Mouse (Mus musculus) intestine, embryonic 15.5 days (tissue): ENCODE results near the gene Acsl5. TPM values are rescaled to one million over a fixed set of nuclear protein-coding genes. Genes with fewer than 3 reads are reported as not detected.

ENCODE experiments used
- ATAC-seq: fragments of 200-750 bp; cut with Nextera tagmentation; 2 replicates; pipeline ENCODE4 v1.8.0; 2017; ENCODE audit warnings: moderate TSS enrichment, moderate library complexity
- H3K27ac ChIP-seq: fragments of 300-500 bp; sonication (generic); 2 replicates; pipeline ENCODE4 v1.5.1; 2015; ENCODE audit warnings: mild to moderate bottlenecking, inconsistent platforms
- H3K27me3 ChIP-seq: fragments of 300-500 bp; sonication (generic); replicated peaks from 2 replicates; pipeline ENCODE4 v1.6.1; 2015; ENCODE audit warnings: inconsistent platforms
- H3K36me3 ChIP-seq: fragments of 300-500 bp; sonication (generic); 2 replicates; pipeline ENCODE4 v1.6.1; 2015; ENCODE audit warnings: inconsistent platforms
- H3K4me1 ChIP-seq: fragments of 300-500 bp; sonication (generic); replicated peaks from 2 replicates; pipeline ENCODE4 v1.6.1; 2015; ENCODE audit warnings: inconsistent platforms
- H3K4me2 ChIP-seq: fragments of 300-500 bp; sonication (generic); replicated peaks from 2 replicates; pipeline ENCODE4 v1.6.1; 2015; ENCODE audit warnings: mild to moderate bottlenecking, inconsistent platforms
- H3K4me3 ChIP-seq: fragments of 300-500 bp; sonication (generic); replicated peaks from 2 replicates; pipeline ENCODE4 v1.5.1; 2015; ENCODE audit warnings: inconsistent platforms
- H3K9ac ChIP-seq: fragments of 300-500 bp; sonication (generic); 2 replicates; pipeline ENCODE4 v1.6.1; 2015; ENCODE audit warnings: inconsistent platforms
- H3K9me3 ChIP-seq: fragments of 300-500 bp; sonication (generic); 2 replicates; pipeline ENCODE4 v1.6.1; 2016; ENCODE audit warnings: inconsistent platforms
- WGBS: fragments of 180-500 bp; shearing (Covaris S2); methylation state at CpG from one replicate; pipeline ENCODE4 v1.1.7; 2015; 5-methylcytosine and 5-hydroxymethylcytosine counted together
- polyA plus RNA-seq: library from polyadenylated mRNA; unstranded; fragments of >200 nt; fragmentation: Nextera tagmentation; extraction: Ambion mirVana; gene quantifications from 2 replicates; pipeline ENCODE4 v1.2.1, GENCODE M21; 2015

The Acsl5 gene
- polyA plus RNA-seq, 1 experiment from 2014 or later: 315 TPM

DNA sequence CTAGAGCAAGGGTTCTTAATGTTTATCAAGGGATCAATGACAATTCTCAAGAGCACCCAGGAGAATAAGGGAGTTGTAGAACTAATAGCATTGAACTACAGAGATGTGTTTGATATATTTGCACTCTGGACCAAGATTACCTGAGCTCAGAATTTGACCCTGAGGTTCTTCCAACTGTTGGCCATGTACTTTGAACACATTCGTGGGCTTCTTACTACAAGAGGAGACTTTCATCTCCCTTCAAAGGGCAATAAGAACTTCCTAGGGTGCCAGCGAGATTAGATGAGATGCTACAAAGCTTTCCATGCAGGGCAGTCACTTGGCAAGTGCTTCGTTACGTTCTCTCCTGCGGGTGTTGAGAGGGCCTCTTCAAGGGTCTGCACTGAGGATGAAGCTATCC is 4.2 kb upstream of the Acsl5 start:
- Histone ChIP-seq H3K9ac (no peak overlapping the region), H3K4me3 (no peak overlapping the region), H3K4me2 (no peak overlapping the region), H3K4me1 (peaks cover 7% of the 10 kb centered on the region), H3K27me3 (no peaks in the 10 kb centered on the region), H3K36me3 (no peaks in the 10 kb centered on the region), H3K9me3 (no peaks in the 10 kb centered on the region), H3K27ac (no peak overlapping the region)
- WGBS: 75% methylated on average over 5 of the region's 5 CpGs
- peak; percentile 26; the same call in 1 of the 2 replicates for ATAC-seq

DNA sequence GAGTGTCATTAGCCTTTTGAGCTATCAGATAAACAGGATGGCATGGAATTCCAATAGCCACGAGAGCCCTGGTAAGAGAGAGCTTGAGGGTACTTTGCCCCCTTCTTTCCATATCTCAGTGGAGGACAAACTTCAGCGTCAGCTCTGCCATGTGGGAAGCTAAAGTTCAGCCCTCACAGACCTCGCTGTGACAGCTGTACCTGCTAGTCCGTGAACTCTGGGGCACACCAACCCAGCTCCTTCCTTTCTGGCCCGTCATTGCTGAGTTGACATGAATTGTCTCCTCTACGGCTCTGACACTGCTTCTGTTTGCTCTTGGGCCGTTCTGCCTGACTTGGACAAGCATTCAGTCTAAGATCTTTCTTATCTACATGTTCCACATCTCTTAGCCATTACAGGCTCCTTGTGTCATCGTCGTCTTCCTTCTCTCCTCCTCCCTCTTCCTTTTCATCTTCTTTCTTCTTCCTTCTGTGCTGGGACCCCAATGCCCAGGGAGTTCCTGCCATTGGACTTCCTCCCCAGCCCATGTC is 3.7 kb upstream of the Acsl5 start:
- no peak overlapping the region; the same call in 1 of the 2 replicates for H3K4me2 ChIP-seq
- no peaks in the 10 kb centered on the region for H3K36me3 ChIP-seq
- H3K9ac ChIP-seq: no peak overlapping the region
- H3K4me3 ChIP-seq: no peak overlapping the region
- ATAC-seq: peak; percentile 76
- H3K27me3 ChIP-seq: no peaks in the 10 kb centered on the region
- H3K9me3 ChIP-seq: no peaks in the 10 kb centered on the region
- 50% methylated on average over 9 of the region's 9 CpGs for WGBS
- H3K27ac ChIP-seq: peak overlapping the region; percentile 32; the same call in 1 of the 2 replicates
- H3K4me1 ChIP-seq: peaks cover 7% of the 10 kb centered on the region

DNA sequence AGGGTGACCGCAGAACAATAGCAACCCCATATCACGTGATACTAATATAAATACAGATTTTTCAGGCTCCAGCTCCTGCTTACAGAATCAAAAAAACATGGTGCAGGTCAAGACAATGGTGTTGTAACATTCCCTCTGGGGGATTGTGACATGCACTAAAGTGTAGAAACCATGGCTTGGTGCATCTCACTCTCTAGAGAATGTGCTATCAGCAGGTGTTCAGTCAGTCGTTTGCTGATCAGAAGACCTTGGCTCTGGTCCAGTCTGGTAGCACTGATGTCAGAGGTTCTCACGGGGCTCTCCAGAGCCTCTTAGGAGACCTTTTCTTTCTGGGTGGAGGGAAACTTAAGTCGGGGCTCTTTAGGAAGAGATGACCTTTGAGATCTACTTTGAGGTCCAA is 1.3 kb upstream of the Acsl5 start:
- Histone ChIP-seq H3K27ac (no peak overlapping the region), H3K4me3 (no peak overlapping the region), H3K27me3 (no peaks in the 10 kb centered on the region), H3K36me3 (no peaks in the 10 kb centered on the region), H3K9me3 (no peaks in the 10 kb centered on the region), H3K4me2 (no peak overlapping the region), H3K9ac (no peak overlapping the region), H3K4me1 (peaks cover 8% of the 10 kb centered on the region; the same call in 1 of the 2 replicates)
- no peak for ATAC-seq
- WGBS: 80% methylated on average over 5 of the region's 5 CpGs

DNA sequence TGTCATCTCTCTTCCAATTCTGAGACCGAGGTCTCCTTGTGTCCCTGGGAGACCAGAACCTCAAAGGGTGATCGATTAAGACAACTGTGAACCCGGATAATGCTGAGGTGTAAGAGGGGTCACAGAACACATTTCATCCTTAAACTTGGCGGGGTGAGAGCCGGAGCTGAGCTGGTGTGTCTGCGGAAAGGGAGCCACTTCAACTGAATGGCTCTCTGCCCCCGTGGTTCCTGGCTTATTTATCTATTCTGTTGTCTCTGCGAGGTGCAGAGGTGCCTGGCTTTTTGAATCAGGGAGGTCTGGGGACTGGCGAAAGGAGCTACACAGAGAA is 1.5 kb downstream of the Acsl5 start:
- ATAC-seq: peak; percentile 1; the same call in 1 of the 2 replicates
- H3K4me3 ChIP-seq: peak overlapping the region; percentile 81
- WGBS: 2% methylated on average over 9 of the region's 9 CpGs
- no peaks in the 10 kb centered on the region for H3K36me3 ChIP-seq
- peaks cover 8% of the 10 kb centered on the region; the same call in 1 of the 2 replicates for H3K4me1 ChIP-seq
- H3K27ac ChIP-seq: peak overlapping the region; percentile 94
- H3K9me3 ChIP-seq: no peaks in the 10 kb centered on the region
- H3K4me2 ChIP-seq: peak overlapping the region; percentile 82
- H3K27me3 ChIP-seq: no peaks in the 10 kb centered on the region
- H3K9ac ChIP-seq: peak overlapping the region; percentile 89

DNA sequence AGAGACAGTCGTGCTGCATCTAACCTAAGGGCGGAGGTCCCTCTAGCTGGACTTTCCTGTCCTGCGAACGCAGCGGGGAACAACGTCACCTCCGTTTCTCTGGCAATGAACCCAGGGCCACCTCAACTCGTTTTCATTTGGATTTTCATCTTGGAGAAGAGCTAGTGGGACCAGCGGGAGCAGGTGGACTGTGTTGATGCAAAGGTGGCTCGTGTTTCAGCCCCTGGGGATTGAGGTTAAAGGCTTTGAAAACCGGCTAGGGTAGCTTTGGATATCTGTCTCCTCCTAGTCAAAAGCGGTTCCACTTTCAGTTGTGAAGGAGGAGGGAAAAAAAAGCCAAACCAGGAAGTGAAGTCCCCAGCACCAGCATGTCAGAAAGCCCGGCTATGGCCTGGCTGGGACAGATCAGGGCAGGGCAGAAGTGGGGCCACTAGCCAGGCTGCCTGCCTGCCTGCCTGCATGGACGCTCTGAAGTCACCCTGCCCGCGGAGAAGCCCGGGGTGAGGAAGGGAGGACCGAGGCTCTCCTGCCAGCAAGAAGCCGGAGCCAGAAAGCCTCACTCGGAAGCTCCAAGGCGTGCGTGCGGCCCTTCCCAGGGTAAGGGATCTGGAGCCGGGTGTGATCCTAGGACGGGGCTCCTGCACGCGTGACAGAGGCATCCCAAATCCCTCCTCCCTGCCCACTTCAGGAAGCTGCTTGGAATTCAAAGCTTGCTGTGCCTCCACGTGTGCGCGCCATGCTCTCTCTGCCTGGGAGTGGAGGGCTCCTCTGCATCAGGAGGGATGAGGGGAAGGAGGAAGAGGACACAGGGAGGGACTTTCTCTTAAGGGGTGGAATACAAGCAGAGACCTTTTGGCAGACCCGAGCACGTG is 2.1 kb downstream of the Acsl5 start:
- H3K4me2 ChIP-seq: peak overlapping the region; percentile 82
- ATAC-seq: peak; percentile 55
- WGBS: under 1% methylated on average over 32 of the region's 32 CpGs

DNA sequence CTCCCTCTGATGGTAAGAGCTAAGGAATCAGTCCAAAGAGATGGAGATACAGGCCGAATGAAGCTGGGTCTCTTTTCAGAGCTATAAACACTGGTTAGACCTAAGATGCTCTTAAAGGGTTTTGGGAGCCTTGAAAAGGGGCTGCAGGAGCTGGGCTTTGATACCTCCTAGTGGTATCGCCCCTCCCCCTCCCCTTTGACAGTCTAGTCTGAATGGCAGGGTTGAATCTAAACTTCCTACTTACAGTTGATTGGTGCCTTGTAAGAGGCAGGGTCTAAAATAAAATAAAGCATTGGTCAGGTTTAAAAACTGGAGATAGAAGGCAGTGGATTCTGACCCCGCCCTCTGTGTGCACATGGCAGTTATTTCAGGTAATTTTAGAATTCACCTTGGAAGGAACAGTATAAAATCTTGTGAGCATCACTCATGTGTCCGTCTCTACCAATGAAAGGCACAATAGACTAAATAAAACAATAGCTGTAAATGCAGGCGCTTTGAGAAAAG is 2.8 kb downstream of the Acsl5 start:
- peak overlapping the region; percentile 94 for H3K27ac ChIP-seq
- H3K4me1 ChIP-seq: peaks cover 8% of the 10 kb centered on the region; the same call in 1 of the 2 replicates
- H3K9ac ChIP-seq: peak overlapping the region; percentile 89
- WGBS: 12% methylated on average over 5 of the region's 5 CpGs
- H3K4me3 ChIP-seq: peak overlapping the region; percentile 81
- no peaks in the 10 kb centered on the region for H3K36me3 ChIP-seq
- H3K4me2 ChIP-seq: peak overlapping the region; percentile 82
- H3K9me3 ChIP-seq: no peaks in the 10 kb centered on the region
- peak; percentile 52 for ATAC-seq
- no peaks in the 10 kb centered on the region for H3K27me3 ChIP-seq

More for the DNA sequence above, 2.1 kb downstream of the Acsl5 start:
- Histone ChIP-seq H3K4me3 (peak overlapping the region; percentile 81), H3K9ac (peak overlapping the region; percentile 89), H3K27ac (peak overlapping the region; percentile 94), H3K9me3 (no peaks in the 10 kb centered on the region), H3K36me3 (no peaks in the 10 kb centered on the region), H3K4me1 (peaks cover 8% of the 10 kb centered on the region; the same call in 1 of the 2 replicates), H3K27me3 (no peaks in the 10 kb centered on the region)

DNA sequence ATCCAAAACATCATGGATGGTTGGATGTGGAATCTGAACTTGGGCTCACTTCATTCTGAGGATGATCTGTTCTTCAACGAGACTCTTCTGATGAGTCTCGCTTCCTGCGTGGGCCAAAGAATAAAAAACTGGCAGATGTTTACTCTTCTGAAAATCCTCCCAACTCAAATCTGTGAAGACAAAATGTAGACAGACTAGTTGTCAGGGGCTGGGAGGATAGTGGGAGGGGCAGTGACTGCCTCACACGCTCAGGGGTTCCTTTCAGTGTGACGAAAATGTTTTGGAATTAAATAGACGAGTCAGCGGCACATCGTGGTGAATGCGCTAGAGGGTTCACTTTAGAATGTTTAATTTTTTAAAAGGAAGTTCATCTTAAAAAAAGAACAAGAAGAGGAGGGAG is 4.4 kb downstream of the Acsl5 start:
- peaks cover 10% of the 10 kb centered on the region; the same call in 1 of the 2 replicates for H3K4me1 ChIP-seq
- no peak for ATAC-seq
- no peak overlapping the region for H3K9ac ChIP-seq
- no peaks in the 10 kb centered on the region for H3K9me3 ChIP-seq
- H3K27ac ChIP-seq: no peak overlapping the region; the same call in 1 of the 2 replicates
- H3K4me3 ChIP-seq: no peak overlapping the region
- H3K4me2 ChIP-seq: peak overlapping the region; percentile 24; the same call in 1 of the 2 replicates
- WGBS: 64% methylated on average over 9 of the region's 9 CpGs
- no peaks in the 10 kb centered on the region for H3K36me3 ChIP-seq
- H3K27me3 ChIP-seq: no peaks in the 10 kb centered on the region

DNA sequence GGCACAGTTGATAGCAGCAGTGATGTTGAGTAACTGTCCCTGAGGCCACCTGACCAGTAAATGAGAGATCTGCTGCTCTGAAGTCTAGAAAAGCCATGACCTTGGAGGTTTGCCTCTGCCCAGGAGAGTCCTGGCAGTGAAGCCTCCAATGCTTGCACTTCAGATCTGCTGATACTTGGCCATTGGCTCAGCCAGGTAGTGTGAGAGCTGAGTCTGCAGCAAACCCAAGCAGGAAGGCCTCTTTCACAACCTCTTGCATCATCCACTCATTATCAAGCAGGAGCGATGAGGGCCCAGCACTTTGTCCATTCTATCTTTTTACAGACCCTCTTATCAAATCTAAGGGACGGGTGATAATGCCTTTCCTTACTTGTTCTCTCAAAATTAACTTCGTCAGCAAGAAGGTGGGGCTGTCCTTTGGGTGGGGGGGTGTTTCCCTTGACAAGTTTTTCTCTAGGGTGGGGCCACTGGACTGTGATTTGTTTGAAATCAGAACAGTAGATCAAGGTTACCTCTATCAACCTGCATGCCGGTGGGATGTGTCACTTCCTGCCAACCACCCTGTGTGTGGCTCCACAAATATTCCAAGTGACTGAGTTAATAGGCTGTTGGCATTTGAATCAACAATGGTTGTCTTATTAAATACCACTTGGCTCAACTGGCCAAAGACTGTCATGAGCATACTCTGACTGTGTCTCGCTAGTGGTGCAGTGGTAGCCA is 6.1 kb downstream of the Acsl5 start:
- 66% methylated on average over 5 of the region's 5 CpGs for WGBS
- peaks cover 10% of the 10 kb centered on the region; the same call in 1 of the 2 replicates for H3K4me1 ChIP-seq
- H3K27ac ChIP-seq: peak overlapping the region; percentile 74
- H3K4me2 ChIP-seq: no peak overlapping the region
- H3K9ac ChIP-seq: no peak overlapping the region
- H3K9me3 ChIP-seq: no peaks in the 10 kb centered on the region
- no peak overlapping the region for H3K4me3 ChIP-seq
- ATAC-seq: peak; percentile 84
- H3K27me3 ChIP-seq: no peaks in the 10 kb centered on the region
- H3K36me3 ChIP-seq: no peaks in the 10 kb centered on the region

DNA sequence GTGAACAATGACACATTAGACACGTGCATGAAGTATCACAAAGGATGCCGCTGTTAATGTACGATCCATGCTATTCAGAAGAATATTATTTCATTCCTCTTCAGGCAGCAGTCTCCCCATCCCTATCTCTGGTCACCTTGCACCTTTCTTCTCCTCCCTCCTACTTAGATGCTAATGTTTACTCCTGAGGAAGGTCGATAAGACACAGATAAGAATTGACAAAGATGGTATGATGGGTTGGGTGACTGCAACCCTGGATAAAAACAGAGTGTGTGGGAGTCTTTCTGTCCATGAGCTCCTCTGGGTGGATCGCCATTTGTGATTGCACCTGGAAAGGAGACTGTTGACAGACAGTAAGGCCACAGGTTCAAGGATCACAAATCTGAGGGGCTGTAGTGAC is 6.8 kb downstream of the Acsl5 start:
- Histone ChIP-seq H3K9me3 (no peaks in the 10 kb centered on the region), H3K36me3 (no peaks in the 10 kb centered on the region), H3K27me3 (no peaks in the 10 kb centered on the region), H3K4me2 (no peak overlapping the region), H3K4me3 (no peak overlapping the region), H3K27ac (peak overlapping the region; percentile 71), H3K4me1 (peaks cover 10% of the 10 kb centered on the region; the same call in 1 of the 2 replicates), H3K9ac (no peak overlapping the region)
- ATAC-seq: no peak
- WGBS: 80% methylated on average over 5 of the region's 5 CpGs

DNA sequence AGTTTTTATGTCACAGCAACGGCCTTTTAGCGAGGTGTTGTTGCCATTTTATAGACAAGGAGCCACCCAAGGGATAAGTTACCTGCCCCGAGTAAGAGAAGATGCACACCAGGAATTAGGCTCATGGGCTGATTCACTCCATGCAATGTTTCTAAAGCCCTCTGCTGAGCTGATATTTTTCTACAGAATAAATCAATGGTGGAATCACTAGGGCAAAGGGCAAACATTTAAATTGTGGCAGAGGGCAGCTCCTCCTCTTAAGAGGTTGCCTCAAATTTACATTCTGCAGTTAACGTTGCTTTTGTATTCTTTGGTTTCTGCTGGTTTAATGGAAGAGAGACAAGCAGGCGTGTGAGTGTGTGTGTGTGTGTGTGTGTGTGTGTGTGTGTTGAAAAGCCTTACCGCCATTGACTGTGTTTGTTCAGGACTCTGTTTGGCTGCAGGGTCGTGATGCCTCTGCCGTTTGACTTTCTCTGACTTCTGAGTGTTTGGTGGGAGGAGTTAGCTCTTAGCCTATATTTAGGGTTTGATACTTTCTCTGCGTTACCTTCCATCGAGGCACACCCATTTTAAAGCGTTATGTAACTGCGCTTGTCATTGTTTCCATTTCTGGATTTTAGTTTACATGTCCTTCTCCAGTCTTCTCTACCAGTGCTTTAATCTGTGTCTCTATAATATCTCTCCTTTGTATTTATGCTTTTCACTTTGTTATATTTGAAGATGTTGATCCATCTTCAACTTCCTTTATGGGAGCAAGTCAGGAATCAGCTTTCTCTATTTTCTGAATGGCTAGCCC is 8.8 kb downstream of the Acsl5 start:
- Histone ChIP-seq H3K4me3 (no peak overlapping the region), H3K27me3 (no peaks in the 10 kb centered on the region), H3K9ac (no peak overlapping the region), H3K36me3 (no peaks in the 10 kb centered on the region), H3K9me3 (no peaks in the 10 kb centered on the region), H3K4me1 (peaks cover 5% of the 10 kb centered on the region; the same call in 1 of the 2 replicates), H3K27ac (no peak overlapping the region), H3K4me2 (no peak overlapping the region)
- ATAC-seq: no peak
- 44% methylated on average over 12 of the region's 12 CpGs for WGBS

DNA sequence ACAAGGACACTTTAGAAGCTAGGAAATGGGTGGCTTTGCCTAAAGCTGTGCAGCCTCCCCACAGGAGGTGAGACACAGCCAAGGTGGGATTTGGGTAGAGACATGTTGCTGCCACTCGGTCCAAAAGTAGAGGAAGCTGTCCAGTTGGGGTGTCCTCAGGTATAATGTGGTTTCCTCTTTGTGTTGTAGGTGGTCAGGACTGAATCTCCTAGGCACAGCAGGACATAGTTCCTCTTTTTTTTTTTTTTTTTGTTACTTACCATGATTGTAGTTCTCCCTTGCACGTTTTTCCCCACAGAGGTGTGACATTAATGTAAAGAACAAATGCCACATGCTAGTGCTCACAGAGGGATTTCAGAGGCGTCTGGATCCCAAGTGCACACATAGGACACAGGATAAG is 13.5 kb downstream of the Acsl5 start:
- ATAC-seq: no peak
- no peak overlapping the region for H3K27ac ChIP-seq
- H3K27me3 ChIP-seq: no peaks in the 10 kb centered on the region
- 74% methylated on average over 3 of the region's 3 CpGs for WGBS
- H3K9ac ChIP-seq: no peak overlapping the region
- peaks cover 12% of the 10 kb centered on the region for H3K4me1 ChIP-seq
- no peak overlapping the region for H3K4me3 ChIP-seq
- H3K4me2 ChIP-seq: no peak overlapping the region
- no peaks in the 10 kb centered on the region for H3K36me3 ChIP-seq
- H3K9me3 ChIP-seq: no peaks in the 10 kb centered on the region
